Mouse (Mus musculus) retina, embryonic 14.5 days (tissue): ENCODE measurements around the gene Adcy1.
A peak's percentile ranks its signal among the peaks of the same experiment; 100 is the strongest.

Experiments used
- DNase-seq: peaks from one replicate; pipeline ENCODE4 v3.0.0-alpha.2; 2015; ENCODE audit warnings: low spot score

The Adcy1 gene

GRCm38 (mm10) chr11:7063001-7063584 lies at the start of gene Adcy1:
Gene Adcy1, plus strand, starts transcription at chr11:7063489.
- DNase-seq = peak; percentile 66

GRCm38 (mm10) chr11:7016907-7017306 lies 46.4 kb upstream of the Adcy1 start:
- no peak for DNase-seq

- no peak for DNase-seq
Measured at GRCm38 (mm10) chr11:7018078-7018477, 45.2 kb upstream of the Adcy1 start.

GRCm38 (mm10) chr11:7019006-7019525 lies 44.2 kb upstream of the Adcy1 start:
- DNase-seq = no peak

- no peak for DNase-seq
Measured at GRCm38 (mm10) chr11:7033063-7033462, 30.2 kb upstream of the Adcy1 start.

GRCm38 (mm10) chr11:7039722-7040121 lies 23.6 kb upstream of the Adcy1 start:
- no peak for DNase-seq

GRCm38 (mm10) chr11:7040801-7041200 lies 22.5 kb upstream of the Adcy1 start:
- no peak for DNase-seq

GRCm38 (mm10) chr11:7047176-7047575 lies 16.1 kb upstream of the Adcy1 start:
- DNase-seq = no peak

GRCm38 (mm10) chr11:7047584-7047983 lies 15.7 kb upstream of the Adcy1 start:
- DNase-seq = no peak

GRCm38 (mm10) chr11:7053710-7054109 lies 9.6 kb upstream of the Adcy1 start:
- no peak for DNase-seq

GRCm38 (mm10) chr11:7054662-7055265 lies 8.5 kb upstream of the Adcy1 start:
- no peak for DNase-seq

- peak; percentile 59 for DNase-seq
Measured at GRCm38 (mm10) chr11:7055455-7056017, 7.8 kb upstream of the Adcy1 start.

GRCm38 (mm10) chr11:7056121-7056520 lies 7.2 kb upstream of the Adcy1 start:
- peak; percentile 73 for DNase-seq

- no peak for DNase-seq
Measured at GRCm38 (mm10) chr11:7057781-7058180, 5.5 kb upstream of the Adcy1 start.

GRCm38 (mm10) chr11:7061961-7062360 lies 1.3 kb upstream of the Adcy1 start:
- DNase-seq = no peak

GRCm38 (mm10) chr11:7062566-7062965 lies 723 bp upstream of the Adcy1 start:
- DNase-seq = peak; percentile 41

GRCm38 (mm10) chr11:7063681-7064267 lies 485 bp downstream of the Adcy1 start:
- peak; percentile 59 for DNase-seq

GRCm38 (mm10) chr11:7064484-7065185 lies 1.3 kb downstream of the Adcy1 start:
- no peak for DNase-seq

- no peak for DNase-seq
Measured at GRCm38 (mm10) chr11:7065388-7065787, 2.1 kb downstream of the Adcy1 start.

- no peak for DNase-seq
Measured at GRCm38 (mm10) chr11:7065876-7066275, 2.6 kb downstream of the Adcy1 start.

GRCm38 (mm10) chr11:7067263-7067662 lies 4.0 kb downstream of the Adcy1 start:
- DNase-seq = no peak

GRCm38 (mm10) chr11:7068479-7069235 lies 5.4 kb downstream of the Adcy1 start:
- DNase-seq = no peak
